Mouse (Mus musculus) lung, adult 2 months (tissue): ENCODE results near the gene Prkrip1.

Experiments used
- CTCF ChIP-seq: fragments of 200-500 bp; IDR thresholded peaks from 2 replicates; pipeline ENCODE4 v1.5.1; 2011; ENCODE audit warnings: mild to moderate bottlenecking, low read length, control low read depth; ENCODE audit not compliant: insufficient read depth
- POLR2A ChIP-seq: fragments of 200-500 bp; IDR thresholded peaks from 2 replicates; pipeline ENCODE4 v1.6.1; 2011; ENCODE audit warnings: low read depth, mild to moderate bottlenecking, control low read depth, low read length, borderline replicate concordance; ENCODE audit errors: extremely low read depth

- TF ChIP-seq CTCF: no peak
- no peak for TF ChIP-seq POLR2A
These were observed 19.8 kb upstream of the Prkrip1 start for GRCm38 (mm10) chr5:136218585-136218984.
